Comparison of ENCODE assay signal across 8 mouse cellular contexts in genomic region chr12:86832551-86833182, GRCm38 (mm10). TPM values are rescaled to one million over a fixed set of nuclear protein-coding genes. Genes with fewer than 3 reads are reported as not detected.
A peak's percentile ranks its signal among the peaks of the same experiment; 100 is the strongest.
DNase-seq lines count a peak whose midpoint lies in the region; ATAC-seq and TF ChIP-seq lines count a peak whose summit lies in the region.

No protein-coding gene starts in this region.

- H3K4me3 ChIP-seq in E14TG2a.4 (replicated peaks; ENCODE audit: low read length), result peak overlapping the region; percentile 69
- no peak overlapping the region for H3K4me3 ChIP-seq in forebrain, postnatal 0 days (ENCODE audit: low read depth, low read length)
- no peak overlapping the region for H3K4me3 ChIP-seq in liver, embryonic 13.5 days (replicated peaks)
- H3K4me3 ChIP-seq in stomach, embryonic 16.5 days (replicated peaks; ENCODE audit: low read length), result no peak overlapping the region

- peak overlapping the region; percentile 48 for H3K9ac ChIP-seq in forebrain, postnatal 0 days
- H3K9ac ChIP-seq in liver, embryonic 13.5 days, result peak overlapping the region; percentile 59; the same call in 1 of the 2 replicates
- peak overlapping the region; percentile 6; the same call in 1 of the 2 replicates for H3K9ac ChIP-seq in stomach, embryonic 16.5 days (ENCODE audit: low read length)

- 60% methylated on average over 11 of the region's 11 CpGs for WGBS in forebrain, postnatal 0 days
- 38% methylated on average over 11 of the region's 11 CpGs for WGBS in liver, embryonic 13.5 days (ENCODE audit: insufficient replicate concordance)
- WGBS in stomach, embryonic 16.5 days, result 63% methylated on average over 11 of the region's 11 CpGs

- H3K27ac ChIP-seq in forebrain, postnatal 0 days (ENCODE audit: low read depth, low read length), result peak overlapping the region; percentile 55; the same call in 1 of the 2 replicates
- H3K27ac ChIP-seq in liver, embryonic 13.5 days, result peak overlapping the region; percentile 75
- peak overlapping the region; percentile 88 for H3K27ac ChIP-seq in stomach, embryonic 16.5 days (ENCODE audit: low read length)

- H3K4me2 ChIP-seq in forebrain, postnatal 0 days (ENCODE audit: low read depth), result peak overlapping the region; percentile 41; the same call in 1 of the 2 replicates
- peak overlapping the region; percentile 62 for H3K4me2 ChIP-seq in liver, embryonic 13.5 days
- H3K4me2 ChIP-seq in stomach, embryonic 16.5 days (ENCODE audit: low read depth, low read length), result peak overlapping the region; percentile 49; the same call in 1 of the 2 replicates

- H3K36me3 ChIP-seq in E14TG2a.4 (ENCODE audit: insufficient read depth, low read length), result no peaks in the 10 kb centered on the region
- H3K36me3 ChIP-seq in forebrain, postnatal 0 days (ENCODE audit: insufficient read depth), result no peaks in the 10 kb centered on the region
- H3K36me3 ChIP-seq in liver, embryonic 13.5 days, result no peaks in the 10 kb centered on the region
- no peaks in the 10 kb centered on the region for H3K36me3 ChIP-seq in stomach, embryonic 16.5 days (ENCODE audit: control insufficient read depth, insufficient read depth, low read length)

- no peak for TF ChIP-seq CTCF in E14TG2a.4 (conservative IDR thresholded peaks at IDR 0.05; ENCODE audit: low read length)
- TF ChIP-seq CTCF in forebrain, postnatal 0 days (IDR thresholded peaks at IDR 0.05; ENCODE audit: low read depth), result no peak

- DNase-seq in adrenal gland, adult 2 months, result peak; percentile 53
- DNase-seq in adrenal gland, adult 8-10 months, result no peak
- DNase-seq in forebrain, postnatal 0 days, result no peak
- DNase-seq in liver, embryonic 13.5 days, result no peak
- no peak for DNase-seq in ovary, postnatal 10 days (ENCODE audit: low spot score)
- no peak for DNase-seq in gastrocnemius, postnatal 25 days

- H3K27me3 ChIP-seq in E14TG2a.4 (ENCODE audit: insufficient read depth, low read length), result no peaks in the 10 kb centered on the region
- no peaks in the 10 kb centered on the region for H3K27me3 ChIP-seq in forebrain, postnatal 0 days (ENCODE audit: insufficient read depth, low read length)
- no peaks in the 10 kb centered on the region for H3K27me3 ChIP-seq in liver, embryonic 13.5 days
- H3K27me3 ChIP-seq in stomach, embryonic 16.5 days (ENCODE audit: control insufficient read depth, insufficient read depth, low read length), result no peaks in the 10 kb centered on the region

- 0 out of 2 replicates have a peak, but pooled peaks cover 1% of the 10 kb centered on the region for H3K9me3 ChIP-seq in E14TG2a.4 (ENCODE audit: low read length)
- no peaks in the 10 kb centered on the region for H3K9me3 ChIP-seq in forebrain, postnatal 0 days (ENCODE audit: low read length)
- H3K9me3 ChIP-seq in liver, embryonic 13.5 days (replicated peaks), result no peaks in the 10 kb centered on the region
- no peaks in the 10 kb centered on the region for H3K9me3 ChIP-seq in stomach, embryonic 16.5 days (replicated peaks; ENCODE audit: control insufficient read depth, low read length)

- peaks cover 83% of the 10 kb centered on the region for H3K4me1 ChIP-seq in E14TG2a.4 (replicated peaks; ENCODE audit: low read depth, low read length)
- peaks cover 18% of the 10 kb centered on the region for H3K4me1 ChIP-seq in forebrain, postnatal 0 days (ENCODE audit: insufficient read depth)
- peaks cover 81% of the 10 kb centered on the region for H3K4me1 ChIP-seq in liver, embryonic 13.5 days (replicated peaks)
- H3K4me1 ChIP-seq in stomach, embryonic 16.5 days (ENCODE audit: control insufficient read depth, insufficient read depth, low read length), result peaks cover 43% of the 10 kb centered on the region

- peak; percentile 15; the same call in 1 of the 2 replicates for ATAC-seq in forebrain, postnatal 0 days
- ATAC-seq in liver, embryonic 13.5 days (ENCODE audit: low read depth), result no peak
- ATAC-seq in stomach, embryonic 16.5 days (ENCODE audit: insufficient read depth, low FRiP score), result no peak

RNA-seq across cellular contexts. Expression of gene Irf2bpl, which starts 51.9 kb away (rescaled TPM):
- 10 to 100 TPM; 51.1 to 79.5 TPM for total RNA-seq in adrenal gland, adult 2 months (2021)
- polyA plus RNA-seq in adrenal gland, adult 2 months (2012; rRNA removed), result 121 and 122 TPM in 2 replicates
- total RNA-seq in adrenal gland, adult 8-10 months (2022), result 10 to 100 TPM; 69.8 to 92.2 (median 82.8) TPM
- total RNA-seq in forebrain, postnatal 0 days (2014; rRNA removed), result 134 and 161 TPM in 2 replicates
- 86.3 and 95.7 TPM in 2 replicates for polyA plus RNA-seq in forebrain, postnatal 0 days (2015; fragmentation: Nextera tagmentation; extraction: Ambion mirVana)
- polyA plus RNA-seq in liver, embryonic 13.5 days (2015; fragmentation: Nextera tagmentation; extraction: Ambion mirVana), result 2.8 and 3.0 TPM in 2 replicates
- polyA plus RNA-seq in stomach, embryonic 16.5 days (2015; fragmentation: Nextera tagmentation; extraction: Ambion mirVana), result 10.1 and 11.7 TPM in 2 replicates
- total RNA-seq in gastrocnemius, postnatal 25 days (2021), result 10 to 100 TPM; 22.0 to 24.0 TPM

Comparison
In these comparisons a context has a peak if more than half of its experiments do, and no peak if none do; other contexts are left out.
1. H3K9ac ChIP-seq: peak in every context shown above with its lines; median percentile 59 in liver, embryonic 13.5 days; 48 in forebrain, postnatal 0 days; 6 in stomach, embryonic 16.5 days.